Mouse (Mus musculus): Measurements from ENCODE around the gene Npy4r. TPM values are rescaled to one million over a fixed set of nuclear protein-coding genes. Genes with fewer than 3 reads are reported as not detected.

Gene Npy4r
- polyA plus RNA-seq, 1 experiment from 2014 or later = 0.21 TPM

- Histone ChIP-seq H3K9me3 (replicated peaks) (no peaks in the 10 kb centered on the region), H3K4me3 (replicated peaks) (no peak overlapping the region), H3K4me2 (no peak overlapping the region), H3K27ac (no peak overlapping the region), H3K9ac (no peak overlapping the region), H3K36me3 (no peaks in the 10 kb centered on the region), H3K27me3 (no peaks in the 10 kb centered on the region; the same call in 1 of the 2 replicates), H3K4me1 (peaks cover 9% of the 10 kb centered on the region; the same call in 1 of the 2 replicates)
- ATAC-seq (replicated peaks; ENCODE audit: low FRiP score) = no peak
- WGBS = 77% methylated on average over 4 of the region's 4 CpGs
Measured at GRCm38 (mm10) chr14:34107594-34107993, 44.7 kb downstream of the Npy4r start.

DNA sequence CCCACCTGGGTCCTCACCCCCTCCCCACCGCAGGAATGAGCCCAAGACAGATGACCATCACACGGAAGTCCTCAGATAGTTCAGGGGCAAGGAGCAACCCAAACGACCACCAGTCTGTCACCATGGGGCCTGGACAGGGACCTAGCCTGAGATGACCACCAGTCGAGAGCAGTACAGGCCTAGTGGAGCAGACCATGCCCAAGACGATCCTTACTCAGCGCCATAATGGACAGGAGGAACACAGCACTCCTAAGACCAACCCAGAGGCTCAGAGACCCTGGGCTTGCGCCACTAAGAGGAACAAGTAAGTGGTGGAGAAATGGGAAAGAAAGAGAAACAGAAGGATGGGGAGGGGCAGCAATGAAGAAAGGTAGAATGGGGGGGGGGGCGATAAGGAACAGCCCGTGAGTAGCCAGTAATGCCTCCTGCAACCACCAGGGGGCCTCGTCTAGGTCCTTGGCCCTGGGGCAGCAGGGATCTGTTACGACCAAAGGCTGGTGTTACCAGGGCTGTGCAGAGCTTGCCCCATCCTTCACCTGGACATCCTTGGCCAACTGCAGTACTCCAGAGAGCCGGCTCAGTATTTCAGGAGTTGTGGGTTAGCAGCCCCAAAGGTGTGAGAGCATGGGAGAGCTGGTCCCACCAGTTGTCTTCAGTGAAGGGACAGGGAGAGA is 45.8 kb downstream of the Npy4r start:
- Histone ChIP-seq H3K36me3 (no peaks in the 10 kb centered on the region), H3K9ac (no peak overlapping the region), H3K9me3 (replicated peaks) (no peaks in the 10 kb centered on the region), H3K4me1 (peaks cover 16% of the 10 kb centered on the region), H3K27me3 (no peaks in the 10 kb centered on the region; the same call in 1 of the 2 replicates), H3K4me3 (replicated peaks) (no peak overlapping the region), H3K27ac (no peak overlapping the region), H3K4me2 (no peak overlapping the region)
- WGBS = 65% methylated on average over 11 of the region's 12 CpGs
- ATAC-seq (replicated peaks; ENCODE audit: low FRiP score) = peak; percentile 59; the same call in 1 of the 2 replicates

DNA sequence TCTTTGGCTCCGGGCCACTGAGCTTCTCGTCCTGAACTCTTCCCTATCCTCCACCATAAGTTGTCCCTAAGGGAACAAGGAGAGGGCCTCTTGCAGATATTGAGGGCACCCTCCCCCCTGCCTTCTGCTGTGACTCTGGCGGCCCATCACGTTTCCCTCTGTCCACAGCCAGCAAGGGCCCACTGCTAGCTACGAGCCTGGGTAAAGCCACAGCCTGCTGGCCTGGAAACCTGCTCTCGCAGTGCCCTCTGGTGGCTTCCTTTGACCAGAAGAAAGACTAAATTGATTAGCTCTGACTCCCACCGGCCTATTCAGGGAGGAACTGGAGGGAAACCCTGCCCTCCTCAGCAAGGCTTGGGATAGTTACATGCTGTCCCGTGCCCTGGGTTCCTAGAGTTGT is 47.4 kb downstream of the Npy4r start:
- WGBS = 24% methylated on average over 8 of the region's 8 CpGs
- ATAC-seq (replicated peaks; ENCODE audit: low FRiP score) = peak; percentile 63
- H3K4me3 ChIP-seq (replicated peaks) = no peak overlapping the region

DNA sequence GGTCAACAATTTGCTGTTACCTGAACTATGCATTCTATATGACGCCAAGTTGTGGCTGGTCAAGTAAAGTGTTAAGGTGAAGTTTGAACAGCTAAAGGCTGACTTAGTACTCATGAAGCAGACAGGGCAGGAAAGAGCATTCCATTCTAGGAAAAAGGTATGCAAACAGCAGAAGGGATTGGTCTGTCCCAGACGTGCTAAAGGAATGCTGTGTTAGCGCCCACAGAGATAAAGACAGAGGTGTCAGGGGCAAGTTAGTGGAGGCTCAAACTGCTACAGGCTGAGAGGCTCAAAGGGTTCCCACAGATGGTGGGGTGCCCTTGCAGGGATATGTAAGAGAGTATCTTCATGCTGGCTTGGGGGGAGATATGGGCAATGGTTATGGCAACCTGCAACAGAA is 48.4 kb downstream of the Npy4r start:
- H3K9ac ChIP-seq = no peak overlapping the region
- H3K4me3 ChIP-seq (replicated peaks) = no peak overlapping the region
- ATAC-seq (replicated peaks; ENCODE audit: low FRiP score) = no peak
- 75% methylated on average over 3 of the region's 3 CpGs for WGBS
- H3K4me1 ChIP-seq = peaks cover 16% of the 10 kb centered on the region
- no peaks in the 10 kb centered on the region for H3K9me3 ChIP-seq (replicated peaks)
- H3K27me3 ChIP-seq = no peaks in the 10 kb centered on the region; the same call in 1 of the 2 replicates
- no peak overlapping the region for H3K4me2 ChIP-seq
- no peaks in the 10 kb centered on the region for H3K36me3 ChIP-seq
- no peak overlapping the region for H3K27ac ChIP-seq

More for the DNA sequence above, 47.4 kb downstream of the Npy4r start:
- H3K4me1 ChIP-seq = peaks cover 16% of the 10 kb centered on the region
- no peaks in the 10 kb centered on the region for H3K9me3 ChIP-seq (replicated peaks)
- no peaks in the 10 kb centered on the region; the same call in 1 of the 2 replicates for H3K27me3 ChIP-seq
- no peak overlapping the region for H3K27ac ChIP-seq
- no peak overlapping the region for H3K9ac ChIP-seq
- H3K4me2 ChIP-seq = no peak overlapping the region
- H3K36me3 ChIP-seq = no peaks in the 10 kb centered on the region

GRCm38 (mm10) chr14:34102601-34103000 is 49.7 kb downstream of the Npy4r start, which contains the start of gene A630023A22Rik:
Gene A630023A22Rik, minus strand, starts transcription at chr14:34102754.
- Histone ChIP-seq H3K9ac (no peak within 1 kb of the TSS), H3K4me1 (peaks cover 16% of the 10 kb centered on the region), H3K9me3 (replicated peaks) (no peaks in the 10 kb centered on the region), H3K36me3 (no peaks in the 10 kb centered on the region), H3K4me2 (no peak within 1 kb of the TSS), H3K27me3 (no peaks in the 10 kb centered on the region; the same call in 1 of the 2 replicates), H3K27ac (no peak within 1 kb of the TSS), H3K4me3 (replicated peaks) (no peak within 1 kb of the TSS)
- ATAC-seq (replicated peaks; ENCODE audit: low FRiP score) = no peak
- 44% methylated on average over 5 of the region's 5 CpGs for WGBS

DNA sequence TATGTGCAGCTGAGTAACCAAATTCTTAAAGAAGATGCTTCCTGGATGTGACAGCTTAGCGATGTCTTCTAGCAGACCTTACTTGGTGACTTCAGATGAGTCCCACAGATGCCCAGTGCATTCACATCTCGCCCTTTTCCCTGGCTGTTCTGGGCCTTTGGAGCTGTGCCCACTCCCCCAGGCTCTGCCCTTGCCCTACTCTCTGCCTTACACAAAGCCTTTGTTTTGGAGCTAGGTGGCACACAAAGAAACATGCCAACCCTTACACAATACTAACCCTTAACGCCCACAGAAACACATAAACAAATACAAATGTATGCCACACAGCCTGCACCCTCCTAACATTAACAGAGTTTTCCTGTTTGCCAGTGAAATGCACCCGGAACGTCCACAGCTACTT is 56.1 kb downstream of the Npy4r start:
- no peaks in the 10 kb centered on the region for H3K9me3 ChIP-seq (replicated peaks)
- no peak for ATAC-seq (replicated peaks; ENCODE audit: low FRiP score)
- H3K4me3 ChIP-seq (replicated peaks) = no peak overlapping the region
- H3K4me2 ChIP-seq = no peak overlapping the region
- H3K27ac ChIP-seq = no peak overlapping the region
- no peaks in the 10 kb centered on the region for H3K4me1 ChIP-seq
- H3K27me3 ChIP-seq = no peaks in the 10 kb centered on the region
- 85% methylated on average over 5 of the region's 5 CpGs for WGBS
- H3K9ac ChIP-seq = no peak overlapping the region
- H3K36me3 ChIP-seq = no peaks in the 10 kb centered on the region

Other genes with a start within 250 kb of the Npy4r start
- gene Gdf10, start 228.9 kb downstream of the Npy4r start, polyA plus RNA-seq (2015; fragmentation: Nextera tagmentation; extraction: Ambion mirVana) = 2.9 and 5.9 TPM in 2 replicates
- gene Gdf2, start 211.4 kb downstream of the Npy4r start, polyA plus RNA-seq (2015; fragmentation: Nextera tagmentation; extraction: Ambion mirVana) = 0.18 TPM in 1 of 2 replicates, not detected in the other
- not detected in 2 replicates for gene Rbp3, start 198.5 kb downstream of the Npy4r start, polyA plus RNA-seq (2015; fragmentation: Nextera tagmentation; extraction: Ambion mirVana)
- 0.04 TPM in 2 replicates for gene Zfp488, start 173.7 kb downstream of the Npy4r start, polyA plus RNA-seq (2015; fragmentation: Nextera tagmentation; extraction: Ambion mirVana)
- not detected in 2 replicates for gene Gm30083, start 137.3 kb downstream of the Npy4r start, polyA plus RNA-seq (2015; fragmentation: Nextera tagmentation; extraction: Ambion mirVana)
- gene Gm5460, start 135.7 kb downstream of the Npy4r start, polyA plus RNA-seq (2015; fragmentation: Nextera tagmentation; extraction: Ambion mirVana) = not detected in 2 replicates
- gene Antxrl, start 99.8 kb downstream of the Npy4r start, polyA plus RNA-seq (2015; fragmentation: Nextera tagmentation; extraction: Ambion mirVana) = not detected in 2 replicates
- gene Anxa8, start 66.5 kb downstream of the Npy4r start, polyA plus RNA-seq (2015; fragmentation: Nextera tagmentation; extraction: Ambion mirVana) = 1.8 and 2.0 TPM in 2 replicates
- gene A630023A22Rik, start 49.7 kb downstream of the Npy4r start, polyA plus RNA-seq (2015; fragmentation: Nextera tagmentation; extraction: Ambion mirVana) = 0.49 TPM in 1 of 2 replicates, not detected in the other
- 0.51 and 0.83 TPM in 2 replicates for gene Gprin2, start 49.2 kb upstream of the Npy4r start, polyA plus RNA-seq (2015; fragmentation: Nextera tagmentation; extraction: Ambion mirVana)
- gene Syt15, start 67.1 kb upstream of the Npy4r start, polyA plus RNA-seq (2015; fragmentation: Nextera tagmentation; extraction: Ambion mirVana) = 0.78 and 1.1 TPM in 2 replicates
- gene Shld2, start 158.0 kb upstream of the Npy4r start, polyA plus RNA-seq (2015; fragmentation: Nextera tagmentation; extraction: Ambion mirVana) = 10.5 and 11.0 TPM in 2 replicates
- 102 and 105 TPM in 2 replicates for gene Glud1, start 158.2 kb upstream of the Npy4r start, polyA plus RNA-seq (2015; fragmentation: Nextera tagmentation; extraction: Ambion mirVana)
- 1.1 TPM in 1 of 2 replicates, not detected in the other for gene Fam25c, start 202.9 kb upstream of the Npy4r start, polyA plus RNA-seq (2015; fragmentation: Nextera tagmentation; extraction: Ambion mirVana)
- gene Sncg, start 222.3 kb upstream of the Npy4r start, polyA plus RNA-seq (2015; fragmentation: Nextera tagmentation; extraction: Ambion mirVana) = 8.6 and 11.2 TPM in 2 replicates
- 16.0 and 17.8 TPM in 2 replicates for gene Mmrn2, start 223.0 kb upstream of the Npy4r start, polyA plus RNA-seq (2015; fragmentation: Nextera tagmentation; extraction: Ambion mirVana)